Comparison of ENCODE assay signal across 8 mouse cellular contexts in the genomic region with DNA sequence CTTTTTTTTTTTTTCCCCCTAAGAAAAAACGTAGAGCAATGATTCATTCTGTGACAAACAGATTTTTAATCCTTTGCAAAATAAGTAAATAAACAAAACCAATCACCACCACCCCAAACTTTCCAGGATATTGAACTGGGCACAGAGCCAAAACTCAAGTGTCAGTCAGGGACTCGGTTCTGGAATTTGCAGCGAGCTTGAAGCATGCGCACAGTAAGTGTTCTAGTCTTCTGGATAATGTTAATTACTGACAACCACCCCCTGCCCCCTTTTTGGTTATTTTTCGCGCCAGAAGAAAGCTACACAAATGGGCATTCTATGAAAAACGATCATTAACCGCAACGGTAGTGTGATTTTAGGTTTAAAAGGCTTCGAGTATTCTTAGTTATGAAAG. TPM values are rescaled to one million over a fixed set of nuclear protein-coding genes. Genes with fewer than 3 reads are reported as not detected.
DNase-seq lines count a peak whose midpoint lies in the region; ATAC-seq and TF ChIP-seq lines count a peak whose summit lies in the region.

No protein-coding gene starts in this region.

- no peak for TF ChIP-seq CTCF in midbrain, postnatal 0 days (IDR thresholded peaks at IDR 0.05)

- H3K27ac ChIP-seq in limb, embryonic 14.5 days (replicated peaks; ENCODE audit: low read depth, low read length), result peak overlapping the region; percentile 94
- peak overlapping the region; percentile 98 for H3K27ac ChIP-seq in midbrain, postnatal 0 days (ENCODE audit: low read depth, low read length)

- H3K4me2 ChIP-seq in limb, embryonic 14.5 days (replicated peaks; ENCODE audit: low read depth, low read length, severe bottlenecking), result peak overlapping the region; percentile 93
- peak overlapping the region; percentile 81 for H3K4me2 ChIP-seq in midbrain, postnatal 0 days (ENCODE audit: low read depth, low read length, poor library complexity, severe bottlenecking)

- peak; percentile 59 for DNase-seq in embryo, embryonic 11 days
- DNase-seq in embryo, embryonic 10.5 days (ENCODE audit: low spot score), result no peak
- peak; percentile 32 for DNase-seq in right cerebral cortex, postnatal 4 days
- no peak for DNase-seq in right cerebral cortex, postnatal 25 days
- DNase-seq in gastrocnemius, postnatal 25 days, result peak; percentile 8
- DNase-seq in limb, embryonic 14.5 days (ENCODE audit: low spot score), result no peak
- peak; percentile 51 for DNase-seq in midbrain, postnatal 0 days (ENCODE audit: low spot score)
- DNase-seq in thymus, postnatal 10 days (ENCODE audit: low spot score in 2 of 2), result no peak

- H3K4me3 ChIP-seq in limb, embryonic 14.5 days (replicated peaks; ENCODE audit: low read length), result peak overlapping the region; percentile 77
- peak overlapping the region; percentile 94 for H3K4me3 ChIP-seq in midbrain, postnatal 0 days (ENCODE audit: low read depth, low read length)

- peak overlapping the region; percentile 77 for H3K9ac ChIP-seq in limb, embryonic 14.5 days (ENCODE audit: low read depth, low read length, severe bottlenecking)
- peak overlapping the region; percentile 79 for H3K9ac ChIP-seq in midbrain, postnatal 0 days (replicated peaks; ENCODE audit: low read length, poor library complexity, severe bottlenecking)

- WGBS in limb, embryonic 14.5 days, result under 1% methylated on average over 10 of the region's 10 CpGs
- WGBS in midbrain, postnatal 0 days, result 0% methylated on average over 10 of the region's 10 CpGs

- H3K9me3 ChIP-seq in limb, embryonic 14.5 days (ENCODE audit: control insufficient read depth, low read length), result no peaks in the 10 kb centered on the region
- no peaks in the 10 kb centered on the region for H3K9me3 ChIP-seq in midbrain, postnatal 0 days (ENCODE audit: low read length)

- peaks cover 23% of the 10 kb centered on the region for H3K4me1 ChIP-seq in limb, embryonic 14.5 days (ENCODE audit: control insufficient read depth, insufficient read depth, low read length)
- peaks cover 13% of the 10 kb centered on the region for H3K4me1 ChIP-seq in midbrain, postnatal 0 days (ENCODE audit: insufficient read depth, low read length)

- H3K36me3 ChIP-seq in limb, embryonic 14.5 days (ENCODE audit: control insufficient read depth, insufficient read depth, low read length), result peaks cover 1% of the 10 kb centered on the region; the same call in 1 of the 2 replicates
- no peaks in the 10 kb centered on the region for H3K36me3 ChIP-seq in midbrain, postnatal 0 days (ENCODE audit: insufficient read depth, low read length)

- no peak for TF ChIP-seq POLR2A in limb, embryonic 14.5 days (IDR thresholded peaks at IDR 0.05; ENCODE audit: borderline replicate concordance, extremely low read depth, insufficient read depth, insufficient read length)

- ATAC-seq in limb, embryonic 14.5 days (ENCODE audit: low FRiP score, low read depth), result no peak
- no peak for ATAC-seq in midbrain, postnatal 0 days (ENCODE audit: low FRiP score)

- no peaks in the 10 kb centered on the region for H3K27me3 ChIP-seq in limb, embryonic 14.5 days (ENCODE audit: control insufficient read depth, insufficient read depth, low read length)
- H3K27me3 ChIP-seq in midbrain, postnatal 0 days (ENCODE audit: insufficient read depth, low read length), result no peaks in the 10 kb centered on the region

RNA-seq across cellular contexts. Expression of a gene that starts 0.5 kb away (rescaled TPM):
- total RNA-seq in gastrocnemius, postnatal 25 days (2021), result 10 to 100 TPM; 10.6 to 12.2 TPM
- polyA plus RNA-seq in limb, embryonic 14.5 days (2012; rRNA removed), result 22.7 and 24.8 TPM in 2 replicates
- polyA plus RNA-seq in limb, embryonic 14.5 days (2014; fragmentation: Nextera tagmentation; extraction: Ambion mirVana), result 10.9 and 16.1 TPM in 2 replicates
- 34.9 and 36.9 TPM in 2 replicates for total RNA-seq in midbrain, postnatal 0 days (2014; rRNA removed)
- 7.9 and 8.9 TPM in 2 replicates for polyA plus RNA-seq in midbrain, postnatal 0 days (2015; fragmentation: Nextera tagmentation; extraction: Ambion mirVana)

Comparison
In these comparisons a context has a peak if more than half of its experiments do, and no peak if none do; other contexts are left out.
1. DNase-seq: peak in embryo, embryonic 11 days (single experiment), right cerebral cortex, postnatal 4 days (single experiment), gastrocnemius, postnatal 25 days (single experiment) and midbrain, postnatal 0 days (single experiment); none in embryo, embryonic 10.5 days (single experiment), right cerebral cortex, postnatal 25 days (single experiment), limb, embryonic 14.5 days (single experiment) and thymus, postnatal 10 days (0 of 2).